Mouse (Mus musculus) embryonic fibroblast, embryonic 13.5 days (primary cell): ENCODE measurements around the gene Tpd52l1.

Experiments
- CTCF ChIP-seq: IDR thresholded peaks from 2 replicates; pipeline ENCODE4 v1.5.1; 2011; ENCODE audit warnings: mild to moderate bottlenecking, control low read depth, low read length, moderate library complexity, borderline replicate concordance; ENCODE audit not compliant: insufficient read depth
- POLR2A ChIP-seq: IDR thresholded peaks from 2 replicates; pipeline ENCODE4 v1.6.1; 2011; ENCODE audit warnings: low read depth, mild to moderate bottlenecking, control low read depth, low read length, moderate library complexity

- TF ChIP-seq CTCF: no peak
- TF ChIP-seq POLR2A: no peak
Observed at GRCm38 (mm10) chr10:31354141-31354540, 91.6 kb downstream of the Tpd52l1 start.
